7 mouse cellular contexts compared by ENCODE assay signal in the genomic region with DNA sequence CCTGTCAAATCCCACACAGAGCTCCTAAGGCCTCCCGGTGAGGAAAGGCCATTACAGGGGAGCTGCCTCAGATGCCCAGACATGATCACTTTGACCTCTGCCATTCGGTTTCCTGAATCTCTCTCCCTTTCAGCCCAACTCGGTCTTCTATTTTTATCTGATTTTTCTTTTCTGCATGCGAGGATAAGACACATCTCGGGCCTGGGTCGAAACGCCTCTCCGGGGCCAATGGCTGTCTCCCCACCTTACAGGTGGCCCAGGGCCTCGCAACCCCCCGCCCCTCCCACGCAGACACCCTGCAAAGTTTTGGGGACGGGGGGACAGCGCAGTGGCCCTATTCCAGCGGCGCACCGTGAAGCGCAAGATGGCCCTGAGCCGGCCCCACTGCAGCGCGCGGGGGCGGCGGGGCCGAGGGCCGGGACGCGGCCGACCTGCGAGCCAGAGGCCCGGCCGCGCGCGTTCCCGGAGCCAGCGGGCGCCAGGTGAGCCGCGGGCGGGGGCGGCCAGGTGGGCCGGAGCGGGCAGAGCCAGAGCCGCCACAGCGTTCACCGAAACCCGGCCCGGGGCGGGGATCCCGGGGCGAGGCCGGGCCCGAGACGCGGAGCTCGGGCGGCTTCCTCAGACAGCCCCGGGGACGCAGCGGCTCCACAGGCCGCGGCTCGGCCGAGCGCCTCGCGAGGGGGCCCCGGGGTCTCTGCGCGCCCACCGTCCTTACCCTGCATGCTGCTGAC. TPM values are rescaled to one million over a fixed set of nuclear protein-coding genes. Genes with fewer than 3 reads are reported as not detected.
DNase-seq lines count a peak whose midpoint lies in the region; ATAC-seq and TF ChIP-seq lines count a peak whose summit lies in the region.

No protein-coding gene starts in this region.

- no peaks in the 10 kb centered on the region for H3K36me3 ChIP-seq in kidney, postnatal 0 days (ENCODE audit: insufficient read depth, low read length)
- H3K36me3 ChIP-seq in ES-Bruce4 (ENCODE audit: control insufficient read depth, insufficient read depth, low read length, poor library complexity, severe bottlenecking) = no peaks in the 10 kb centered on the region; the same call in 1 of the 2 replicates
- no peaks in the 10 kb centered on the region for H3K36me3 ChIP-seq in liver, embryonic 14.5 days (replicated peaks; ENCODE audit: control insufficient read depth, insufficient read depth, low read depth)

- peak overlapping the region; percentile 77 for H3K4me2 ChIP-seq in kidney, postnatal 0 days (ENCODE audit: low read length)
- peak overlapping the region; percentile 90 for H3K4me2 ChIP-seq in liver, embryonic 14.5 days (ENCODE audit: low read depth)

- peak; percentile 85 for ATAC-seq in kidney, postnatal 0 days (replicated peaks; ENCODE audit: low FRiP score, low read depth)
- ATAC-seq in granulocyte monocyte progenitor cell, adult 5-6 weeks (replicated peaks; ENCODE audit: poor library complexity, severe bottlenecking) = peak; percentile 30
- peak; percentile 80 for ATAC-seq in liver, embryonic 14.5 days (ENCODE audit: insufficient read depth)

- peak overlapping the region; percentile 99 for H3K9ac ChIP-seq in kidney, postnatal 0 days (ENCODE audit: low read depth, low read length)
- peak overlapping the region; percentile 100 for H3K9ac ChIP-seq in ES-Bruce4 (ENCODE audit: low read depth, poor library complexity, severe bottlenecking)
- H3K9ac ChIP-seq in liver, embryonic 14.5 days (replicated peaks) = peak overlapping the region; percentile 94

- peak overlapping the region; percentile 97 for H3K4me3 ChIP-seq in kidney, postnatal 0 days (replicated peaks; ENCODE audit: low read depth, low read length)
- H3K4me3 ChIP-seq in ES-Bruce4 (ENCODE audit: low read depth, low read length) = peak overlapping the region; percentile 98
- peak overlapping the region; percentile 74 for H3K4me3 ChIP-seq in bone marrow, adult 2 months (replicated peaks; ENCODE audit: control insufficient read depth, low read depth, low read length)
- peak overlapping the region; percentile 84 to 99 for H3K4me3 ChIP-seq in liver, embryonic 14.5 days (ENCODE audit: insufficient read depth in 1 of 2, low read depth in 2 of 2, low read length in 2 of 2)

- H3K27ac ChIP-seq in kidney, postnatal 0 days = peak overlapping the region; percentile 89
- H3K27ac ChIP-seq in ES-Bruce4 (ENCODE audit: insufficient read depth, low read length) = no peak overlapping the region
- peak overlapping the region; percentile 96 for H3K27ac ChIP-seq in bone marrow, adult 2 months (ENCODE audit: control insufficient read depth, insufficient read depth, low read depth, low read length, poor library complexity)
- peak overlapping the region; percentile 68 for H3K27ac ChIP-seq in liver, embryonic 14.5 days

- TF ChIP-seq POLR2A in ES-Bruce4 (IDR thresholded peaks at IDR 0.05; ENCODE audit: insufficient read depth, low read length) = no peak
- no peak for TF ChIP-seq POLR2A in bone marrow, adult 2 months (IDR thresholded peaks at IDR 0.05; ENCODE audit: borderline replicate concordance, control insufficient read depth, low read depth, low read length)

- whole genome bisulfite sequencing in kidney, postnatal 0 days = under 1% methylated on average over 49 of the region's 71 CpGs
- 1% methylated on average over 71 of the region's 71 CpGs for WGBS in bone marrow, adult 2 months
- under 1% methylated on average over 62 of the region's 71 CpGs for WGBS in liver, embryonic 14.5 days (ENCODE audit: insufficient replicate concordance)

- H3K4me1 ChIP-seq in kidney, postnatal 0 days (replicated peaks; ENCODE audit: insufficient read depth, low read length) = peaks cover 14% of the 10 kb centered on the region; the same call in 1 of the 2 replicates
- H3K4me1 ChIP-seq in ES-Bruce4 (ENCODE audit: control insufficient read depth, insufficient read depth, low read length) = no peaks in the 10 kb centered on the region
- H3K4me1 ChIP-seq in bone marrow, adult 2 months (ENCODE audit: control insufficient read depth, insufficient read depth, low read length) = no peaks in the 10 kb centered on the region; the same call in 1 of the 2 replicates
- peaks cover 23 to 25% of the 10 kb centered on the region in 2 experiments for H3K4me1 ChIP-seq in liver, embryonic 14.5 days (replicated peaks; ENCODE audit: control insufficient read depth in 2 of 2, insufficient read depth in 2 of 2, low read length in 1 of 2)

- no peaks in the 10 kb centered on the region for H3K27me3 ChIP-seq in kidney, postnatal 0 days (ENCODE audit: insufficient read depth, low read length)
- H3K27me3 ChIP-seq in ES-Bruce4 (ENCODE audit: control insufficient read depth, insufficient read depth, low read length, poor library complexity, severe bottlenecking) = no peaks in the 10 kb centered on the region; the same call in 1 of the 2 replicates
- H3K27me3 ChIP-seq in liver, embryonic 14.5 days (ENCODE audit: control insufficient read depth, insufficient read depth, low read length) = no peaks in the 10 kb centered on the region

- TF ChIP-seq EP300 in ES-Bruce4 (IDR thresholded peaks at IDR 0.05; ENCODE audit: insufficient read depth, low read depth, low read length) = no peak
- TF ChIP-seq EP300 in liver, embryonic 14.5 days (IDR thresholded peaks at IDR 0.05; ENCODE audit: low read depth) = no peak

- H3K9me3 ChIP-seq in kidney, postnatal 0 days (replicated peaks; ENCODE audit: low read length) = no peaks in the 10 kb centered on the region
- no peaks in the 10 kb centered on the region for H3K9me3 ChIP-seq in ES-Bruce4 (replicated peaks; ENCODE audit: control insufficient read depth, insufficient read depth, low read length, poor library complexity, severe bottlenecking)
- no peaks in the 10 kb centered on the region for H3K9me3 ChIP-seq in liver, embryonic 14.5 days (ENCODE audit: control insufficient read depth, low read length)

- peak; percentile 17 for DNase-seq in kidney, postnatal 0 days (ENCODE audit: low spot score)
- no peak for DNase-seq in kidney, adult 9 months
- no peak for DNase-seq in liver, embryonic 14.5 days (ENCODE audit: low read depth in 3 of 3, low spot score in 3 of 3)
- DNase-seq in ovary, postnatal 14 days (ENCODE audit: low spot score) = peak; percentile 51

- no peak for TF ChIP-seq CTCF in kidney, postnatal 0 days (IDR thresholded peaks at IDR 0.05; ENCODE audit: low read depth)
- TF ChIP-seq CTCF in ES-Bruce4 (IDR thresholded peaks at IDR 0.05; ENCODE audit: low read depth, low read length) = no peak
- TF ChIP-seq CTCF in bone marrow, adult 2 months (IDR thresholded peaks at IDR 0.05; ENCODE audit: control insufficient read depth, insufficient read depth, low read length) = no peak
- TF ChIP-seq CTCF in liver, embryonic 14.5 days (IDR thresholded peaks at IDR 0.05; ENCODE audit: low read depth) = no peak

RNA-seq across cellular contexts. Expression of gene Map2k4, which starts 0.5 kb away (rescaled TPM):
- 53.2 and 55.7 TPM in 2 replicates for polyA plus RNA-seq in kidney, postnatal 0 days (2015; fragmentation: Nextera tagmentation; extraction: Ambion mirVana)
- 66.7 and 70.0 TPM in 2 replicates for polyA plus RNA-seq in ES-Bruce4 (2011; ENCODE audit: insufficient read depth, insufficient read length, low read depth, missing spikeins)
- polyA plus RNA-seq in bone marrow, adult 2 months (2011; ENCODE audit: insufficient read depth, insufficient read length, low replicate concordance, missing spikeins) = 14.7 and 29.3 TPM in 2 replicates
- total RNA-seq in granulocyte monocyte progenitor cell, adult 5-6 weeks (2014; fragmentation: Nextera tagmentation) = 44.3 and 50.8 TPM in 2 replicates
- total RNA-seq in granulocyte monocyte progenitor cell, adult 5-6 weeks (2017) = 31.2 and 31.4 TPM in 2 replicates
- polyA plus RNA-seq in liver, embryonic 14.5 days (2012; rRNA removed) = 12.7 and 15.8 TPM in 2 replicates
- polyA plus RNA-seq in liver, embryonic 14.5 days (2014; fragmentation: Nextera tagmentation; extraction: Ambion mirVana) = 37.0 and 40.6 TPM in 2 replicates

RNA-seq across cellular contexts. Expression of gene Zkscan6, which starts 19.4 kb away (rescaled TPM):
- polyA plus RNA-seq in kidney, postnatal 0 days (2015; fragmentation: Nextera tagmentation; extraction: Ambion mirVana) = 13.5 and 13.7 TPM in 2 replicates
- 6.7 TPM in 2 replicates for polyA plus RNA-seq in ES-Bruce4 (2011; ENCODE audit: insufficient read depth, insufficient read length, low read depth, missing spikeins)
- polyA plus RNA-seq in bone marrow, adult 2 months (2011; ENCODE audit: insufficient read depth, insufficient read length, low replicate concordance, missing spikeins) = 7.3 and 16.2 TPM in 2 replicates
- total RNA-seq in granulocyte monocyte progenitor cell, adult 5-6 weeks (2014; fragmentation: Nextera tagmentation) = 10.7 and 11.4 TPM in 2 replicates
- 11.4 and 20.8 TPM in 2 replicates for total RNA-seq in granulocyte monocyte progenitor cell, adult 5-6 weeks (2017)
- polyA plus RNA-seq in liver, embryonic 14.5 days (2012; rRNA removed) = 2.2 and 2.5 TPM in 2 replicates
- 4.5 and 4.9 TPM in 2 replicates for polyA plus RNA-seq in liver, embryonic 14.5 days (2014; fragmentation: Nextera tagmentation; extraction: Ambion mirVana)

Comparison
In these comparisons a context has a peak if more than half of its experiments do, and no peak if none do; other contexts are left out.
1. DNase-seq: peak in kidney, postnatal 0 days (single experiment) and ovary, postnatal 14 days (single experiment); none in kidney, adult 9 months (single experiment) and liver, embryonic 14.5 days (0 of 3).
2. ATAC-seq: peak in every context shown above with its lines; median percentile 85 in kidney, postnatal 0 days; 80 in liver, embryonic 14.5 days; 30 in granulocyte monocyte progenitor cell, adult 5-6 weeks.
3. Peak in every context shown above with its lines, with median percentiles within 50 percentile points of each other: H3K4me3 ChIP-seq and H3K9ac ChIP-seq.